ENCODE assay signal across 21 mouse cellular contexts in the genomic region with DNA sequence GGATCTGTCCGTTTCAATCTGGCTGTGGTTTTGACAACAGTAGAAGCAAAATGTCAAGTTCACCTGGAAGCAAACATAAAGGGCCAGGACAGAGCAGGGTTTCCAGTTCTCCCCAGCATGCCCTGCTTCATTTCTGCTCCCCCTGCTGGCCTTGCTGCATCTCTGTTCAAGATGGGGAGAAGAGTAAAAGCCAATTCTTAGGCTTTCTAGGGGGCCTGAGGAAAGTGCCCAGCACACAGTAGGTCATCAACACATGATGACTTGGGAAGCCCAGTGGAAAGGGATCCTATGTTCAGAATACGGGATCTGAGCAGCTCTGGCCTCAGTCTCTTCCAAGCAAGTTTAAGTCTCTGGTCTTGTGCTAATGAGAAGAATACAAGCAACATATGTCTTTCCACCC. TPM values are rescaled to one million over a fixed set of nuclear protein-coding genes. Genes with fewer than 3 reads are reported as not detected.
DNase-seq lines count a peak whose midpoint lies in the region; ATAC-seq and TF ChIP-seq lines count a peak whose summit lies in the region.
"Had no signal": no experiment of that assay in that cellular context is flagged by ENCODE, and none has a peak within 500 bp of the region (broad histone marks: within the 10 kb centered on the region; RNA-seq: fewer than 3 reads in every experiment).

No protein-coding gene starts in this region.

- H3K36me3 ChIP-seq in intestine, postnatal 0 days (ENCODE audit: control insufficient read depth, insufficient read depth), result peaks cover 19% of the 10 kb centered on the region
- 0 out of 2 replicates have a peak, but pooled peaks cover under 1% of the 10 kb centered on the region for H3K36me3 ChIP-seq in intestine, embryonic 16.5 days (ENCODE audit: control insufficient read depth, insufficient read depth, low read length)
- H3K36me3 ChIP-seq in MEL (ENCODE audit: control insufficient read depth in 1 of 2, insufficient read depth in 2 of 2, low read length in 2 of 2), result peaks cover 6 to 9% of the 10 kb centered on the region in 2 experiments
- H3K36me3 ChIP-seq in kidney, adult 2 months (ENCODE audit: control insufficient read depth, insufficient read depth, low read length), result no peaks in the 10 kb centered on the region

- no peak for TF ChIP-seq RAD21 in MEL (IDR thresholded peaks at IDR 0.05; ENCODE audit: low read depth, low read length)

- H3K27ac ChIP-seq in intestine, postnatal 0 days (ENCODE audit: low read depth, low read length), result no peak overlapping the region
- H3K27ac ChIP-seq in intestine, embryonic 16.5 days (ENCODE audit: low read length), result no peak overlapping the region
- H3K27ac ChIP-seq in MEL (ENCODE audit: control insufficient read depth, low read depth, low read length), result no peak overlapping the region
- no peak overlapping the region for H3K27ac ChIP-seq in kidney, adult 2 months (ENCODE audit: insufficient read depth, low read depth, low read length)
- H3K27ac ChIP-seq: forebrain, embryonic 13.5 days; hindbrain, embryonic 13.5 days; limb, embryonic 12.5 days; lung, embryonic 15.5 days; midbrain, embryonic 12.5 days had no signal

- no peaks in the 10 kb centered on the region for H3K27me3 ChIP-seq in intestine, postnatal 0 days (replicated peaks; ENCODE audit: control insufficient read depth, insufficient read depth, low read length)
- no peaks in the 10 kb centered on the region for H3K27me3 ChIP-seq in intestine, embryonic 16.5 days (replicated peaks; ENCODE audit: control insufficient read depth, insufficient read depth, low read length)
- H3K27me3 ChIP-seq in MEL (ENCODE audit: control insufficient read depth in 1 of 2, insufficient read depth in 2 of 2, low read length in 2 of 2), result no peaks in the 10 kb centered on the region
- H3K27me3 ChIP-seq in kidney, adult 2 months (replicated peaks; ENCODE audit: control insufficient read depth, insufficient read depth, low read length), result no peaks in the 10 kb centered on the region
- H3K27me3 ChIP-seq: forebrain, embryonic 13.5 days; heart, embryonic 12.5 days; hindbrain, embryonic 13.5 days; limb, embryonic 12.5 days; lung, embryonic 15.5 days; midbrain, embryonic 12.5 days had no signal

- TF ChIP-seq POLR2A in lung, adult 2 months (IDR thresholded peaks at IDR 0.05; ENCODE audit: borderline replicate concordance, extremely low read depth, low read depth, low read length), result no peak
- no peak for TF ChIP-seq POLR2A in MEL (IDR thresholded peaks at IDR 0.05; ENCODE audit: control insufficient read depth in 1 of 2, insufficient read depth in 1 of 2, low read depth in 1 of 2, low read length in 2 of 2, poor library complexity in 1 of 2)
- no peak for TF ChIP-seq POLR2A in brain, embryonic 14.5 days (IDR thresholded peaks at IDR 0.05; ENCODE audit: borderline replicate concordance, extremely low read depth, insufficient read depth, insufficient read length, poor library complexity, severe bottlenecking)
- TF ChIP-seq POLR2A in kidney, adult 2 months (IDR thresholded peaks at IDR 0.05; ENCODE audit: low read depth, low read length), result no peak

- no peak overlapping the region for H3K4me2 ChIP-seq in intestine, postnatal 0 days (replicated peaks; ENCODE audit: low read depth)
- H3K4me2 ChIP-seq in intestine, embryonic 16.5 days (ENCODE audit: low read depth, low read length), result no peak overlapping the region
- H3K4me2 ChIP-seq: forebrain, embryonic 13.5 days; heart, embryonic 12.5 days; hindbrain, embryonic 13.5 days; limb, embryonic 12.5 days; lung, embryonic 15.5 days; midbrain, embryonic 12.5 days had no signal

- peak; percentile 45 for TF ChIP-seq CTCF in intestine, postnatal 0 days (IDR thresholded peaks at IDR 0.05; ENCODE audit: low read depth)
- 0 out of 2 replicates have a peak, but pooled peaks have one; percentile 17 for TF ChIP-seq CTCF in lung, adult 2 months (IDR thresholded peaks at IDR 0.05; ENCODE audit: insufficient read depth, low read length)
- TF ChIP-seq CTCF in MEL (IDR thresholded peaks at IDR 0.05 in 2 of 3, conservative IDR thresholded peaks at IDR 0.05 in 1 of 3; ENCODE audit: control insufficient read depth in 1 of 3, insufficient read depth in 1 of 3, low read depth in 2 of 3, low read length in 3 of 3, poor library complexity in 1 of 3, severe bottlenecking in 1 of 3), result peak; percentile 17 to 45 (median 41)
- peak; percentile 5; the same call in 1 of the 2 replicates for TF ChIP-seq CTCF in brain, embryonic 14.5 days (IDR thresholded peaks at IDR 0.05; ENCODE audit: borderline replicate concordance, extremely low read depth, insufficient read depth, insufficient read length)
- no peak for TF ChIP-seq CTCF in kidney, adult 2 months (conservative IDR thresholded peaks at IDR 0.05; ENCODE audit: insufficient read depth, insufficient read length, low read depth, low read length)

- WGBS in intestine, postnatal 0 days, result 60% methylated on average over 2 of the region's 2 CpGs
- 75% methylated on average over 2 of the region's 2 CpGs for WGBS in intestine, embryonic 16.5 days
- 68% methylated on average over 2 of the region's 2 CpGs for WGBS in lung, adult 2 months
- WGBS in kidney, adult 2 months, result 67% methylated on average over 2 of the region's 2 CpGs

- no peaks in the 10 kb centered on the region for H3K4me1 ChIP-seq in intestine, postnatal 0 days (replicated peaks; ENCODE audit: control insufficient read depth, insufficient read depth, low read length)
- H3K4me1 ChIP-seq in intestine, embryonic 16.5 days (ENCODE audit: control insufficient read depth, insufficient read depth, low read length), result no peaks in the 10 kb centered on the region
- H3K4me1 ChIP-seq in lung, adult 2 months (ENCODE audit: control insufficient read depth, insufficient read depth, low read length), result no peaks in the 10 kb centered on the region
- H3K4me1 ChIP-seq in MEL (ENCODE audit: control insufficient read depth in 1 of 2, insufficient read depth in 2 of 2, low read length in 2 of 2), result peaks cover 5 to 10% of the 10 kb centered on the region in 2 experiments
- no peaks in the 10 kb centered on the region for H3K4me1 ChIP-seq in kidney, adult 2 months (ENCODE audit: control insufficient read depth, insufficient read depth, low read length)
- H3K4me1 ChIP-seq: forebrain, embryonic 13.5 days; hindbrain, embryonic 13.5 days; limb, embryonic 12.5 days; lung, embryonic 15.5 days; midbrain, embryonic 12.5 days had no signal

- no peak for DNase-seq in lung, adult 2 months
- no peak for DNase-seq in lung, postnatal 25 days (ENCODE audit: low spot score)
- no peak for DNase-seq in MEL (ENCODE audit: low read depth, low spot score)
- DNase-seq in brain, embryonic 14.5 days (ENCODE audit: low read depth), result no peak
- no peak for DNase-seq in adrenal gland, postnatal 4 days (ENCODE audit: low spot score in 2 of 2)
- DNase-seq in kidney, adult 2 months, result no peak
- DNase-seq: adrenal gland, postnatal 36 days; cerebellum, adult 8-10 months; gastrocnemius, postnatal 36 days; kidney, adult 18-20 months; kidney, postnatal 14 days; right cerebral cortex, postnatal 25 days; thymus, adult 18-20 months had no signal

- no peak overlapping the region for H3K9ac ChIP-seq in intestine, postnatal 0 days (ENCODE audit: low read depth, low read length)
- H3K9ac ChIP-seq in intestine, embryonic 16.5 days (ENCODE audit: low read depth, low read length), result no peak overlapping the region
- no peak overlapping the region for H3K9ac ChIP-seq in MEL (ENCODE audit: control insufficient read depth, low read depth, low read length, poor library complexity, severe bottlenecking)
- H3K9ac ChIP-seq: forebrain, embryonic 13.5 days; heart, embryonic 12.5 days; hindbrain, embryonic 13.5 days; limb, embryonic 12.5 days; lung, embryonic 15.5 days; midbrain, embryonic 12.5 days had no signal

- H3K79me2 ChIP-seq in MEL (ENCODE audit: control insufficient read depth, insufficient read depth, low read length, poor library complexity), result no peaks in the 10 kb centered on the region

- no peak overlapping the region for H3K4me3 ChIP-seq in intestine, postnatal 0 days (ENCODE audit: low read depth, low read length)
- no peak overlapping the region for H3K4me3 ChIP-seq in intestine, embryonic 16.5 days (ENCODE audit: low read length)
- no peak overlapping the region for H3K4me3 ChIP-seq in lung, adult 2 months (replicated peaks; ENCODE audit: extremely low read depth, low read depth, low read length)
- no peak overlapping the region for H3K4me3 ChIP-seq in MEL (ENCODE audit: control insufficient read depth in 1 of 2, insufficient read depth in 1 of 2, low read depth in 2 of 2, low read length in 2 of 2)
- H3K4me3 ChIP-seq in kidney, adult 2 months (ENCODE audit: insufficient read depth, low read depth, low read length), result no peak overlapping the region
- H3K4me3 ChIP-seq: forebrain, embryonic 13.5 days; heart, embryonic 12.5 days; hindbrain, embryonic 13.5 days; limb, embryonic 12.5 days; lung, embryonic 15.5 days; midbrain, embryonic 12.5 days had no signal

- TF ChIP-seq EP300 in MEL (IDR thresholded peaks at IDR 0.05; ENCODE audit: low read depth in 1 of 2, low read length in 2 of 2), result no peak

- no peaks in the 10 kb centered on the region for H3K9me3 ChIP-seq in intestine, postnatal 0 days (ENCODE audit: control insufficient read depth)
- no peaks in the 10 kb centered on the region for H3K9me3 ChIP-seq in intestine, embryonic 16.5 days (ENCODE audit: control insufficient read depth, low read length)
- no peaks in the 10 kb centered on the region for H3K9me3 ChIP-seq in MEL (replicated peaks; ENCODE audit: insufficient read depth, low read length)
- H3K9me3 ChIP-seq: forebrain, embryonic 13.5 days; heart, embryonic 12.5 days; hindbrain, embryonic 13.5 days; limb, embryonic 12.5 days; lung, embryonic 15.5 days; midbrain, embryonic 12.5 days had no signal

- no peak for ATAC-seq in intestine, postnatal 0 days
- no peak for ATAC-seq in intestine, embryonic 16.5 days

TF ChIP-seq in MEL, 35 proteins besides CTCF, POLR2A, EP300 and RAD21:
- TF ChIP-seq GATA1 (IDR thresholded peaks at IDR 0.05; ENCODE audit: low read depth, low read length) (no peak), MAFK (IDR thresholded peaks at IDR 0.05; ENCODE audit: borderline replicate concordance, low read depth, low read length) (no peak), SMC3 (IDR thresholded peaks at IDR 0.05; ENCODE audit: low read depth, low read length) (peak; percentile 40), CHD2 (IDR thresholded peaks at IDR 0.05; ENCODE audit: low read length) (no peak), ZKSCAN1 (IDR thresholded peaks at IDR 0.05; ENCODE audit: low read depth, low read length) (peak; percentile 87)

RNA-seq across cellular contexts. Expression of a gene that starts 39.6 kb away (rescaled TPM):
- polyA plus RNA-seq in intestine, postnatal 0 days (2015; fragmentation: Nextera tagmentation; extraction: Ambion mirVana), result 112 and 113 TPM in 2 replicates
- polyA plus RNA-seq in intestine, embryonic 16.5 days (2015; fragmentation: Nextera tagmentation; extraction: Ambion mirVana), result 129 and 141 TPM in 2 replicates
- polyA plus RNA-seq in lung, adult 2 months (2012; rRNA removed), result 232 and 319 TPM in 2 replicates
- total RNA-seq in MEL (2012; rRNA removed), result 22.6 and 24.8 TPM in 2 replicates
- 10 to 100 TPM in 1 of 2 experiments, not detected in 1; 28.2 TPM for polyA plus RNA-seq in MEL (2012; ENCODE audit: insufficient read depth in 1 of 2, insufficient read length in 2 of 2, low read depth in 1 of 2, low replicate concordance in 2 of 2, missing spikeins in 1 of 2)
- polyA plus RNA-seq in brain, embryonic 14.5 days (2012; rRNA removed), result 160 and 168 TPM in 2 replicates
- 100 to 1,000 TPM; 412 to 422 TPM for total RNA-seq in adrenal gland, postnatal 4 days (2021)
- polyA plus RNA-seq in kidney, adult 2 months (2012; rRNA removed), result 166 and 198 TPM in 2 replicates
